Mouse (Mus musculus) small intestine, adult 2 months (tissue): ENCODE measurements around the gene Olfr553.

ENCODE experiments used
- CTCF ChIP-seq: fragments of 200-500 bp; IDR thresholded peaks from 2 replicates; pipeline ENCODE4 v1.5.1; 2012; ENCODE audit warnings: low read depth, mild to moderate bottlenecking, control low read depth, inconsistent platforms, low read length, moderate library complexity, mixed read lengths; ENCODE audit not compliant: insufficient replicate concordance, insufficient read length; ENCODE audit errors: extremely low read depth
- POLR2A ChIP-seq: fragments of 200-500 bp; IDR thresholded peaks from 2 replicates; pipeline ENCODE4 v1.6.1; 2012; ENCODE audit warnings: low read depth, mild to moderate bottlenecking, control low read depth, inconsistent platforms, low read length, moderate library complexity

DNA sequence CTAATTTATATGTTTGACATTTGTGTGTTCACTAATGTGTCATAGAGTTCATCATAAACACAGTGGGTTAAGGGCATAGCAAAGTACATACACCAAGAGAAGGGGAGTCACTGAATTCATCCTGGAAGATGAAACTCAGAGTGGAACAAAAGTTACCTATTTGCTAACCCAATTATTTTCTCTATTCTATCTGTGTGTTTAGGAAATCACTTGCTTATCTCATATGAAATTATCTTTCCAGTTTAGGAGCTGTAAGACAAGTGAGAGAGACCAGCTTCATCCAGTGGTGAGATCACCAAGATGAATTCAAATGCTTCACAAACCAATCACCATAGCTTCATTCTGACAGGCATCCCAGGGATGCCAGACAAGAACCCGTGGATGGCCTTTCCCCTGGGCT lies 40.5 kb upstream of the Olfr553 start, which contains the start of gene Olfr555:
- TF ChIP-seq CTCF, result no peak
- no peak for TF ChIP-seq POLR2A
